Mouse (Mus musculus): ENCODE measurements around the gene Pnmal1.
A peak's percentile ranks its signal among the peaks of the same experiment; 100 is the strongest.

Gene Pnmal1

DNA sequence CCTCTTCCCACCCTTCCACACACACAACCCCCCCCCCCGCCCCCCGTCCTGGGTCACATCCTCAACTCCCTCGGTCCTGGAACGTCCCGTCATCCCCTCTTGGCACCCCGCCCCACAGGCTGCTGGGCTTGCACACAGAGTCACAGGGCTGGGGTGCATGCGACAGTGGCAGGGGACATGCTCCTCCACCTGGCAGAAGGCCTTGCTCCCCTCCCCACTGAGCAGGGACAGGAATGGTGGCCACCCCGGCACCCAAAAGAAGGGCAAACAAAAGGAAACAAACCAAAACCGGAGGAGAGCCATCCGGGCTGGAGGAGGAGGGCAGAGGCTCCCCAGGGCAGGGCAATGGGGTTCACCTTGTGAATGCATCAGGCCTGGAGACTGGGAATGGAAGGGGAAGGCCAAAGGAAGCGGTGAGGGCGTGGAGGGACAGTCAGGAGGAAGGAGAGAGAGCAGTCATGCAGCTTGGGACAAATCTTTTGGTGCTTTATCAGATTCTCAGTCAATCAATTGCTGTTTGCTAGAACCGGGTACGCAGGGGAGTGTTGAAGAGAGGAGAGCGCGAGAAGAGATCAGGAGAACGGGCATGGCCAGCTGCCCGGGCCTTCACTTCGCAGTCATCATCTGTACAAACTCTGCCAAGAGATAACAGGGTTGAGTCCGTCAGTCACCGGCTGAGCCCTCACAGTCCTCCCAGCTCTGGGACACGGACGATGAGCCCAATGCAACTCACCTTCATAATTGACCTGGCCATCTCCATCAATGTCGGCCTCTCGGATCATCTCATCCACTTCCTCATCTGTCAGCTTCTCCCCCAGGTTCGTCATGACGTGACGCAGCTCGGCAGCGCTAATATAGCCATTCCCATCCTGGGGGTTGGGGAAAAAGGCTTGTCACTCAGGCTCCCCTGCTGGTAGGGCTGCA is 42.9 kb upstream of the Pnmal1 start:
- no peak for TF ChIP-seq NANOG (IDR thresholded peaks at IDR 0.05; ENCODE audit: borderline replicate concordance, low read length)
- TF ChIP-seq CTCF (conservative IDR thresholded peaks at IDR 0.05; ENCODE audit: low read length) = no peak
- TF ChIP-seq POU5F1 (IDR thresholded peaks at IDR 0.05; ENCODE audit: borderline replicate concordance, low read length) = no peak

DNA sequence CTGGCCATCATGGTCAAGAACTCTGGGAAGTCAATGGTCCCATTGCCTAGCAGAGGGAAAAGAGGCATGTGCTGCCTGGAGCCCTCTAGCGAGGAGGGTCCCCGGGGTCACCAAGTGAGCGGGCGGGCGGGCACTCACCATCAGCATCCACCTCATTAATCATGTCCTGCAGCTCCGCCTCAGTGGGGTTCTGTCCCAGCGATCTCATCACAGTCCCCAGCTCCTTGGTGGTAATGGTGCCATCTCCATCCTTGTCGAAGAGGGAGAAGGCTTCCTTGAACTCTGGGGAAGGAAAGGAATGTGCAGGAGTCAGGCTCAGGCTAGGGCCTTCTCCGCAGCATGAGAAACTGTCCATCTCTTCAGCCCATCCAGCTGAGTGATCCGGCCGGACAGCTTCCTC is 42.0 kb upstream of the Pnmal1 start:
- Histone ChIP-seq H3K27me3 (ENCODE audit: insufficient read depth, low read length) (no peaks in the 10 kb centered on the region), H3K4me3 (replicated peaks; ENCODE audit: low read length) (no peak overlapping the region), H3K9me3 (ENCODE audit: low read length) (no peaks in the 10 kb centered on the region), H3K36me3 (ENCODE audit: insufficient read depth, low read length) (peaks cover 74% of the 10 kb centered on the region), H3K4me1 (replicated peaks; ENCODE audit: low read depth, low read length) (peaks cover 81% of the 10 kb centered on the region)
- TF ChIP-seq CTCF (conservative IDR thresholded peaks at IDR 0.05; ENCODE audit: low read length) (no peak), NANOG (IDR thresholded peaks at IDR 0.05; ENCODE audit: borderline replicate concordance, low read length) (no peak), POU5F1 (IDR thresholded peaks at IDR 0.05; ENCODE audit: borderline replicate concordance, low read length) (no peak)

More for the DNA sequence above, 42.9 kb upstream of the Pnmal1 start:
- H3K9me3 ChIP-seq (ENCODE audit: low read length) = no peaks in the 10 kb centered on the region
- H3K4me1 ChIP-seq (replicated peaks; ENCODE audit: low read depth, low read length) = peaks cover 73% of the 10 kb centered on the region
- no peaks in the 10 kb centered on the region for H3K27me3 ChIP-seq (ENCODE audit: insufficient read depth, low read length)
- H3K36me3 ChIP-seq (ENCODE audit: insufficient read depth, low read length) = peaks cover 68% of the 10 kb centered on the region
- no peak overlapping the region; the same call in 1 of the 2 replicates for H3K4me3 ChIP-seq (replicated peaks; ENCODE audit: low read length)

DNA sequence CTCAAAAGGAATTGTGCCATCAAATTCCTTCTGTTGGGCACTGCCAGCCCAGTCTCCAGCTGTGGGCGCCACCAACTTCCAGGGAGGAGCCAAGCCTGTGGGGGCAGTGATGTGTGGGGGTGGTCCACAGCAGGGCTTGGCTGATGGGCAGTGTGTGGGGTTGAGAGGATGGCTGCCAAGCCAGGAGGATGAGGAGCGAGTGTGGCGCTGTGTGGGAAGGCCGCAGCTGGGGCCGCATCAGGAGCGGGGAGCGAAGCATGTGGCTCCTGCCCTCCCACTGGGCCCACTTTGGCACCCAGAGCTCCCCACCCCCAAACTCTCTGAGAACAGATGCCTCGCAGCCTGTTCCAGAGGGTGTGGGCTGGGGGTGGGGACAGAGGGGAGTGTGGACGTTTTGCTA is 41.5 kb upstream of the Pnmal1 start:
- Histone ChIP-seq H3K9me3 (ENCODE audit: low read length) (no peaks in the 10 kb centered on the region), H3K4me3 (replicated peaks; ENCODE audit: low read length) (no peak overlapping the region), H3K27me3 (ENCODE audit: insufficient read depth, low read length) (no peaks in the 10 kb centered on the region), H3K4me1 (replicated peaks; ENCODE audit: low read depth, low read length) (peaks cover 87% of the 10 kb centered on the region), H3K36me3 (ENCODE audit: insufficient read depth, low read length) (peaks cover 76% of the 10 kb centered on the region)
- TF ChIP-seq NANOG (IDR thresholded peaks at IDR 0.05; ENCODE audit: borderline replicate concordance, low read length) (no peak), POU5F1 (IDR thresholded peaks at IDR 0.05; ENCODE audit: borderline replicate concordance, low read length) (no peak), CTCF (conservative IDR thresholded peaks at IDR 0.05; ENCODE audit: low read length) (no peak)

DNA sequence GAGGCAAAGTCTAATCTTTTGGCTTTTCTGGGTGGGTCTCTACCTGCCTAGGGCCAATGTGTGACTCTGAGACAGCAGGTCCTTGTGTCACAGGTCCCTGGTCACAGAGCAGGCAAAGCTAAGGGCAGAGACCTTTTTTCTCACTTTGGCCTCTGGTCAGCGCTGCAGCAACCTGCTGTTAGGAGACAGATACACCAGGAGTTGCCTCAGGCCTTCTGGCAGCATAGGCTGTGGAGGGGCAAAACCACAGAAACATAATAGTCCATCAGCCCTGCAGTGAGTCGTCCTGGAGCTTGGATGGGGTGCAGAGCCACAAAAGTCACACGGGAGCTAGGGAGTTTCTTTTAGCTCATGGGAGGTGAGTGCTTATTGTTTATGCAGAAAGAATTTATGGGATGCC is 40.8 kb upstream of the Pnmal1 start:
- Histone ChIP-seq H3K4me3 (replicated peaks; ENCODE audit: low read length) (no peak overlapping the region), H3K36me3 (ENCODE audit: insufficient read depth, low read length) (peaks cover 76% of the 10 kb centered on the region), H3K9me3 (ENCODE audit: low read length) (no peaks in the 10 kb centered on the region), H3K4me1 (replicated peaks; ENCODE audit: low read depth, low read length) (peaks cover 90% of the 10 kb centered on the region), H3K27me3 (ENCODE audit: insufficient read depth, low read length) (no peaks in the 10 kb centered on the region)
- no peak for TF ChIP-seq CTCF (conservative IDR thresholded peaks at IDR 0.05; ENCODE audit: low read length)
- TF ChIP-seq NANOG (IDR thresholded peaks at IDR 0.05; ENCODE audit: borderline replicate concordance, low read length) = no peak
- TF ChIP-seq POU5F1 (IDR thresholded peaks at IDR 0.05; ENCODE audit: borderline replicate concordance, low read length) = no peak

DNA sequence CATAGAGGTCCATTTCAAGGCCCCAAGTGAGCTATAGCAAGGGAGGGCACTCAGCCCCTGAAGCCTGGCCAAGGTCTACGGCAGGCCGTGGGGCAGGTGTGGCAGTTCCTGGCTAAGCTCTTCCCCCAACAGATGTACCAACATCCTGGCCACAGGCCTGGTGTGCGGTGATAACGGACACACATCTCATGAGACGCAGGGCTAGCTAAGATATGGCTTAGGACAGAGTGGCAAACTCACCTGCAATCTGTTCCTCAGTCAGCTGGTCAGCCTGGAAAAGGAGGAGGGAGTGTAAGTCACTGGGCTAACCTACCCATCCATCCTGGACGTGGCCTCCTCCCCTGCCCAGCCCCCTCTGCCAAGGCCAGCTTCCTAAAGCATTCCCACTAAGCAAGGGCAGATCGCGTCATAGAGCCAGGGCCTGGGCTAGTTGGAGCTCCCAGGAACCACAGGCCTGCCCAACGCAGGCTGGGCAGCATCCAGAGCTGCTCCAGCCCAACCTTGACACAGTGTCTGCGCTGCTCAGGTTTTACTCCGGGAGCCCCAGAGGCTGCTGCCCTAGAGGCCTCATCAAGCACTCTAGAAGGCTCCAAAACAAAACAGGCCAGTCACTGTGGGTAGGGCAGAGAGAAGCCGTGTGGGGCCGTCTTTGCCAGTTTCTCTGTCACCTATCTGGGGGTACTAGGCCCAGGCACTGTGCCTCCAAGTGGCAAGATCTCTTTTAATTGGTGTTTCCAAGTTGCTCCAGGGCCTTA is 39.9 kb upstream of the Pnmal1 start:
- TF ChIP-seq CTCF (conservative IDR thresholded peaks at IDR 0.05; ENCODE audit: low read length) = no peak
- TF ChIP-seq NANOG (IDR thresholded peaks at IDR 0.05; ENCODE audit: borderline replicate concordance, low read length) = no peak
- no peak for TF ChIP-seq POU5F1 (IDR thresholded peaks at IDR 0.05; ENCODE audit: borderline replicate concordance, low read length)
- Histone ChIP-seq H3K4me1 (replicated peaks; ENCODE audit: low read depth, low read length) (peaks cover 81% of the 10 kb centered on the region), H3K9me3 (ENCODE audit: low read length) (no peaks in the 10 kb centered on the region), H3K27me3 (ENCODE audit: insufficient read depth, low read length) (no peaks in the 10 kb centered on the region), H3K4me3 (replicated peaks; ENCODE audit: low read length) (no peak overlapping the region), H3K36me3 (ENCODE audit: insufficient read depth, low read length) (peaks cover 74% of the 10 kb centered on the region)

DNA sequence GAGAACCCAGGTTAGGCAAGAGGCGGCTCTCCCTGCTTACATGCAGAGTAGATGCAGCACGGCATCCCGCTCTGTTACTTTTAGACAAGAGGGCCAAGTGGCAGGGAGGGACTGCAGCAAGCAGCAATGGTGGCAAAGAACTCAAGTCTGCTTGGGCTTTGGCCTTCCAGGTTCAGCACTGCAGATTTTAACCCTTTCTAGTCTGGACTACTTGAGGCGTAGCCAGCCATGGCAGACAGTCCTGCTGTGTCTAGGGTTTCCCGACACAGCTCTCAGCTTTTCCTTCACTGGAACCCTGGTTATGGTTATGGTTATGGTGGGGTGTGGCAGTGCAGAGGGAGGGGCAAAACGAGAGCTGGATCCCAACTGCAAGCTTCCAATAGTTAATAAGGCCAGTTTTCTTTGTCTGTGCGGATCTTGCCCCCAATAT is 39.3 kb upstream of the Pnmal1 start:
- H3K27me3 ChIP-seq (ENCODE audit: insufficient read depth, low read length) = no peaks in the 10 kb centered on the region
- no peaks in the 10 kb centered on the region for H3K9me3 ChIP-seq (ENCODE audit: low read length)
- no peak overlapping the region for H3K4me3 ChIP-seq (replicated peaks; ENCODE audit: low read length)
- TF ChIP-seq CTCF (conservative IDR thresholded peaks at IDR 0.05; ENCODE audit: low read length) = no peak
- no peak for TF ChIP-seq POU5F1 (IDR thresholded peaks at IDR 0.05; ENCODE audit: borderline replicate concordance, low read length)
- no peak for TF ChIP-seq NANOG (IDR thresholded peaks at IDR 0.05; ENCODE audit: borderline replicate concordance, low read length)
- H3K36me3 ChIP-seq (ENCODE audit: insufficient read depth, low read length) = peaks cover 68% of the 10 kb centered on the region
- peaks cover 79% of the 10 kb centered on the region for H3K4me1 ChIP-seq (replicated peaks; ENCODE audit: low read depth, low read length)

DNA sequence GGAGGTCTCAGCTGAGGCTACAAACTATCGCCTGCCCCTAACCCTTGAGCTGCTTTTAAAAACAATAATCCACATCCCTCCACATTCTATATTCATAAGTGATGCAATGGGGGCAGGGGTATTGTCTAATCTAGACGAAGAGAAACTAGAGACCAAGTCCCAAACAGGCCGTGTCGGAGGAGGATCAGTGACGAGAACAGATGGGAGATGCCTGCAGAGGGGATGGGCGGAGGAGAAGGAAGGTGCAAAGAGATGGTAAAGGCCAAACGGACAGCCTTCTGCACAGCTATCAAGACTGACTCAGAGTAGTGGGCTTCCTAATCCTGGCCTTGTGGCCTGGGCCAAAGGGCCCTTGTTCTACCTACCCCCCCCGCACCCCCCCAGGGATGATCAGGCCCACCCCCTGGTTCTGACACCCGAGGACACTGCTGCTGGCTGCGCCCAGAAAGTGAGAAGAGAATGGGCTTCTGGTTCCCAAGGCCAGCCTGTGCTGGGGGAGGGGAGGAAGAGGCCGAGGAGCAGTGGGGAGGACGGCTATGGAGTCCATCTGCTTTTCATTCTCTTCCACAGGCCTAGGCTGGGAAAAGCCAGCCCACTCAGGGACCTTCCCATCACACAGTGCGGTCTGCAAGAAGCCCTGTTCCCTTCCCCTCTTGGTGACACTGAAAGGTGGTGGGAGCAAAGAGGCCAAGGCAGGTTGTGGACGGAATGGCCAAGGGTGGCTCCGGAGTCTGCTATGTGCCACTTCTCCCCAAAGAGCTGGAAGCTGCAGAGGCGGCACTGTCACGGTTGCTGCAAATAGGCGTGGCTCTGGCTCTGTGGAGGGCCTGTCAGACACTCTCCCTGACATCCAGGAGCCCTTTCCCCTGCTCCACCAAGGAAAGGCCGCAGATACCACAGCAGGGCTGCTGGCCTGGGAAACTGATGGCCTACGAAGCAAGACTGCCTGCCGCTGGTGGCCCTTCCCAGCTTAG is 38.4 kb upstream of the Pnmal1 start:
- no peak for TF ChIP-seq POU5F1 (IDR thresholded peaks at IDR 0.05; ENCODE audit: borderline replicate concordance, low read length)
- no peak for TF ChIP-seq NANOG (IDR thresholded peaks at IDR 0.05; ENCODE audit: borderline replicate concordance, low read length)
- no peak for TF ChIP-seq CTCF (conservative IDR thresholded peaks at IDR 0.05; ENCODE audit: low read length)
- peak overlapping the region; percentile 10; the same call in 1 of the 2 replicates for H3K4me3 ChIP-seq (replicated peaks; ENCODE audit: low read length)

More for the DNA sequence above, 38.4 kb upstream of the Pnmal1 start:
- Histone ChIP-seq H3K36me3 (ENCODE audit: insufficient read depth, low read length) (peaks cover 59% of the 10 kb centered on the region), H3K27me3 (ENCODE audit: insufficient read depth, low read length) (no peaks in the 10 kb centered on the region), H3K9me3 (ENCODE audit: low read length) (no peaks in the 10 kb centered on the region), H3K4me1 (replicated peaks; ENCODE audit: low read depth, low read length) (peaks cover 71% of the 10 kb centered on the region)
